Mouse (Mus musculus) naive thymus-derived CD4-positive, alpha-beta T cell, adult 2 months (primary cell): ENCODE measurements around the gene Cited2.

ENCODE experiments used
- DNase-seq: peaks from one replicate; pipeline ENCODE4 v3.0.0-alpha.2; 2011; ENCODE audit warnings: low read depth

Cited2 gene

DNA sequence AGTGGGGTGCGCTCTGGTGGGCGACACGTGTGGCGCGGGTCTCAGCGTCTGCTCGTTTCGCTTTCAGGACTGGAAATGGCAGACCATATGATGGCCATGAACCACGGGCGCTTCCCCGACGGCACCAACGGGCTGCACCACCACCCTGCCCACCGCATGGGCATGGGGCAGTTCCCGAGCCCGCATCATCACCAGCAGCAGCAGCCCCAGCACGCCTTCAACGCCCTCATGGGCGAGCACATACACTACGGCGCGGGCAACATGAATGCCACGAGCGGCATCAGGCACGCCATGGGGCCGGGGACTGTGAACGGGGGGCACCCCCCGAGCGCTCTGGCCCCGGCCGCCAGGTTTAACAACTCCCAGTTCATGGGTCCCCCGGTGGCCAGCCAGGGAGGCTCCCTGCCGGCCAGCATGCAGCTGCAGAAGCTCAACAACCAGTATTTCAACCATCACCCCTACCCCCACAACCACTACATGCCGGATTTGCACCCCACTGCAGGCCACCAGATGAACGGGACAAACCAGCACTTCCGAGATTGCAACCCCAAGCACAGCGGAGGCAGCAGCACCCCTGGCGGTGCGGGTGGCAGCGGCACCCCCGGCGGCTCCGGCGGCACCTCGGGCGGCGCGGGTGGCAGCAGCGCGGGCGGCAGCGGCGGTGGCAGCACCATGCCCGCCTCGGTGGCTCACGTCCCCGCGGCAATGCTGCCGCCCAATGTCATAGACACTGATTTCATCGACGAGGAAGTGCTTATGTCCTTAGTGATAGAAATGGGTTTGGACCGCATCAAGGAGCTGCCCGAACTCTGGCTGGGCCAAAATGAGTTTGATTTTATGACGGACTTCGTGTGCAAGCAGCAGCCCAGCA is 1.1 kb downstream of the Cited2 start:
- DNase-seq = peak; percentile 86

DNA sequence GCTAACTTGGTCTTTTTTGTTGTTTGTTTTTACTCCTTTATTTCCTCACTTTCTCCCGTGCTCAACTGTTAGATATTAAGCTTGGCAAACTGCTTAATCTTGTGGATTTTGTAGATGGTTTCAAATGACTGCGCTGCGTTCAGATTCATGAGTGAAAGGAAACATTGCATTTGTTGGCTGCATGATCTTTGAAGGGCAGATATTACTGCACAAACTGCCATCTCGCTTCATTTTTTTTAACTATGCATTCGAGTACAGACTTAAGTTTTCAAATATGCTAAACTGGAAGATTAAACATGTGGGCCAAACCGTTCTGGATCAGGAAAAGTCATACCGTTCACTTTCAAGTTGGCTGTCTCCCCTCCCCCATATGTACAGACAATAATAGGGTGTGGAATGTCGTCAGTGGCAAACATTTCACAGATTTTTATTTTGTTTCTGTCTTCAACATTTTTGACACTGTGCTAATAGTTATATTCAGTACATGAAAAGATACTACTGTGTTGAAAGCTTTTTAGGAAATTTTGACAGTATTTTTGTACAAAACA is 2.1 kb downstream of the Cited2 start:
- peak; percentile 37 for DNase-seq

DNA sequence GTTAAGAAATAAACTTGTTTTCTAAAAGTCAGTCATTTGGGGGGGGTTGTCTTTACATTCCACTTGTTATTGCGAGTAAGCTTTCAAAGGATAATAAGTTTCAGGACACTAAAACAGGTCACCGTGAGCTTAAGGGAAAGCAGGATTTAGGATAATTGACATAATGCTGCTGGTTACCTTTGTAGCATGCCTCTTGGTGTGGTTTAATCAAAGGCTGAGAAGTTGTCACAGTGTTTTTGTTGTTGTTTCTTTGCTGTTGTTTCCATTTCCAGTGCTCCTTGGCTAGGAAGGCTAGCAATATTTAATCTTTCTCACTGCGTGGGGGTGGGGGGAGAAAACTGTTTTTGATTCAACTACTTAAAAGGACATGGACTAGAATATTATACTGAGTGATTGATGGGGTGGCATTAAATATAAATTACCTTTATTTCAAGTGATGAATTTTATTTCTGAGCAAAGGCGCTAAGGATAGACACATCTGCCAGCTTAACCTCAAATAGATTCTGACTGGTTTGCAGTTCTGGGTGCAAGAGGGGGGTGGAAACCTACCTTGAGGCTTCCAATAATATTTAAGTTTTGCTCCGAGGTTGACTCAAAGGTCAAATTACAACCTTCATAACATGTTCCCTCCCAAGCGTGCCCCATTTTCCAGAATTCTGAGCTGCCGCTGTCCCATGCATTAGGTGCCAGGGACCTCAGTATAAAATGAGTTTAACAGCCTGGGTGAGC is 2.8 kb downstream of the Cited2 start:
- DNase-seq = peak; percentile 14

DNA sequence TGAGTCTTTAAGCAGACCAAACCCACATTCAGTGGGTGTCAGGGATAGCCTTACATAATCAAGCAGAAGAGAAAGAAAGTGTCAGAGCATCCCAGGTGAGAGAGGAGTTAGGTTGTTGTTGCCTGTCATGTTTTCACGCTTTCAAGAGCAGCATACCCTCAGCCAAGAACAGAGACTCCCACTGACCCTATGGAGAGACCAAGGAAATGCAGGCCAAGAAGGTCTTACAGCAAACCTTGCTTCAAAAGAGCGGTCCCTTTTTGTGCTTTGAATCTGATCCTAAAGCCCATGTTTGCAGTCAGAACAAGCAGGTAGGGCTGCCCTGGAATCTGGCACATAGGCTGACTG is 3.3 kb downstream of the Cited2 start:
- DNase-seq = peak; percentile 16

DNA sequence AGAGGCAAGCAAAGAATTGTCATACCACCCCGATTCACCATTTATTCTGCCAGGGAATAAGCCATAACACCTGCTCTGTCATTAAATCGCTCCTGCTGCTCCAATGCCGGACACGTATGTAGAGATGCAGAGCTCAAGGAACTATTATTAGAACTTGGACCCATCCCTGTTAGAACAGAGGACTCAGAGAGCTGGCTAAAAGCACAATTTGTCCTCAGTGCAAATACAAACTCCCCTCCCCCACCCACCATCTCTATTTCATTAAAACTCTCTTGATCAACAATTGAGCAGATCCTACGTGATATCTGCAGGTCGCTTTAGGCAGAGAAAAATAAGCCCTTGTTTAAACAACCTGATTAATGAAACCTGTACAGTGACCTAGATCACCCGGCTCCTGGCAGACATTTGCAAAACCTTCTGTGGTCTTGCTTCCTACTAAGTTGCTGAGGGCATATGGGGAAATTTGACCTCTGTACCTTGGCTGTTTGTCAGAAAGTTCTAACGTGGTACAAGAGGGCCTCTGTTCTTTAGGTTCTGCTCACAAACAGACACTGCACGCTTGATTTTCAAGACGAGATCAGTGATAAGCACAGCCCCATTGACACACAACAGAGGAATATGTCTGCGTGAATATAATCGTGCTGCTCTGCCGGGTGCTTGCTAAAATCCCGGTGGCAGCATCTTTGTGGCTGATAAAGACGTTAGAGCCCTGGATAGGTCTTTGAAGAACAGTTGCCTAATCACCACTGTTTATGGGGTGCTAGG is 4.3 kb downstream of the Cited2 start:
- DNase-seq = no peak

DNA sequence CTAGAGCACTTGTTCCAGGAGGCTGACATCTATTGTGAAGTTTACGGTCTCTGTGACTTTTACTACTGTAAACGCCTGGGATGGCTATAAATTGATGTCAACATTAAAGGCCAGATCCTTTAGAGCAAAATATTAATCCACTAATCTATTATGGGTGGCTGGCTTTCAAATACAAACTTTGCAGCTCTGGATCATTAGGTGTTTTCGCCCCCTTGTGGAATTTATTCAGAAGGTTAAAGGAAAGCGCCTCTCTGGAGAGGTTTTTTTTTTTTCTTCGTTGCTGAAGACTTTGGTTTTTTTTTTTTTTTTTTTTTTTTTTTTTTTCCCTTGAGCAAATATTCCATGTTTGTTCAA is 4.9 kb downstream of the Cited2 start:
- peak; percentile 71 for DNase-seq

DNA sequence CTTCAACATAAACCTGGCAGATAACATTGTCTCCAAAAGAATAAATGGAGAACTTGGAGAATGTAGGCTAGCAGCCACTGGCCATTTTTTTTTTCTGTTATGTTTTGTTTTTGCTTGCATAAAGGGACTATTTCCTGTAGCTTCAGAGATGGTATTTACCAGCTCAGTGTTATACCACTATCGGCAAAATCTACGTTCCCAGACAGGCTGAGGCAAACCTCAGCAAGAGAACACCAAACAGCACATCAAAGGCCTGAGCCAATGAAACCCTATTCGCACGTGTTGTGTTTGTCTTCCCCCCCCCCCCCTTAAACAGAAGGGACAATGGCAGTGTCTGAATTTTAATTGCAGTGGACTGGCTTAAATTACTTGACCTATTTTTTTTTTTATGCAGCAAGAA is 5.7 kb downstream of the Cited2 start:
- DNase-seq = peak; percentile 68

DNA sequence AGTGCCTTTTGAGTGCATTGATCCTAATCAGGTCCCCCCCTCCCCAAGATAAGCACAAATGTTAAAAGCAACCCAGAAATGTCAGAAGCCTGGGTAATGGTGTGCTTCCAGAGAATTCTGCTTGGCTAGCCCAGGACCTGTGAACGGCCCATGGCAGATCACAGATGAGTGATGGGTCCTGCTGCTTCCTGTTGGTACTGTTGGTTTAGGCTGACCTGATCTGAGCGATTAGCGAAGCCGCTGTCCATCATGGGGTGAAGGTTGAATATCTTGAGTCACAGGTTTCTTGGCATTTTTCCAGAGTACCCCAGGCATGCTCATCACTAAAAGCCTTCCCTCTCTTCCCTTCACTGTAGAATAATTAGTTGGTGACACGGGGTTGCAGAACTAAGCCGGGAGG is 6.5 kb downstream of the Cited2 start:
- DNase-seq = no peak

DNA sequence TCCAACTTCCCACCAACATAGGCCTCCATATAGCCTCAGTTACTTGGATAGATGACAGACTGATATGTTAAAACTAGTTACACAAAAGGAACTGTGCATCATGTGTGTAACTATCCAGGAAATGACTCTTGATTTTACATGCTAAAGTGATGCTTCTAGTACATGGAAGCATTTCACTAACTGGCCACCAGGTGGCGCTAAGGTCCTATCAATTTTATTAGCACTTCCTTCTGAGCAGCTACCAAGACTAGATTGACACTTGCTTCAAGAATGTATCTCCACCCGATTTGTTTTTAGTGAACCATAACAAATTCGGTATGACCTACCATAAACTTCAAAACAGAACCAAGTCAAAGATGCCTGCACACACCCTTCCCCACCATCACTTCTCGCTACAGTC is 10.0 kb downstream of the Cited2 start:
- peak; percentile 93 for DNase-seq

DNA sequence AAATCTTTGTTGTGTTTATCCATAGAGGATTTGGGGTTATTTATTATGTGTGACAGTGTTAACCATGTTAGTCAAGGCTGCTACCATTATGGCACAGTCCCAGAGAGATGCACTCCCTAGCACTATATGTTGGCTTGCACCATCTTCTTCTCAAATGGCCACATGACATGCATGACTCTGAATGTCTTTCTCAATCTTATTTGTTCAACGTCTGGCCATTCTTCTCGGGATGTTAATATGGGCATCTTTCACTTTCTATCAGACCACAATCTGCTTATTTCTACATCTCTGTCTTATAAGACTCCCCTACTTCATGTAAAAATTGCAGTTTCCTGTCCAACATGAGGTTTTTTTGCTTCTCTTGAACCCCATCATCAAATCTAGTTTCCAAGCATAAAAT is 19.6 kb downstream of the Cited2 start:
- no peak for DNase-seq

DNA sequence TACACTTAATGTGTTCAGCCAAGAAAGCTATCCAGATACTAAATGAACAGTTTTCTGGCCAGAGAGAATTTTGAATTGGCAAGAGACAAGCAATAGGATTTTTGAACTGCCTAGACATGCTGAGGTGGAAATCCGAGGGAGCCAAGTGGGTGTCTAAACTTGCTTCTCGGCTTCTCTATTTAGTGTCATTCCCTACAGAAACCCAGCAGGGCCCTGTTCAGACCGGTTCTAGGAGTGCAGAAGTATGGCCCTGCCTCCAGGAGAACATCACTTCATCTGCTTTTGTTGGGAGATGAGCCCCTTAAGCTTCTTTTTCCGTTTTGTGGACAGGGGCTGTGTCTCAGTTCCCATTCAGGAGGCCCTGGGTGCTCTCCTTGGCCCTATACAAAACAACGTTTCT is 29.5 kb downstream of the Cited2 start:
- no peak for DNase-seq

DNA sequence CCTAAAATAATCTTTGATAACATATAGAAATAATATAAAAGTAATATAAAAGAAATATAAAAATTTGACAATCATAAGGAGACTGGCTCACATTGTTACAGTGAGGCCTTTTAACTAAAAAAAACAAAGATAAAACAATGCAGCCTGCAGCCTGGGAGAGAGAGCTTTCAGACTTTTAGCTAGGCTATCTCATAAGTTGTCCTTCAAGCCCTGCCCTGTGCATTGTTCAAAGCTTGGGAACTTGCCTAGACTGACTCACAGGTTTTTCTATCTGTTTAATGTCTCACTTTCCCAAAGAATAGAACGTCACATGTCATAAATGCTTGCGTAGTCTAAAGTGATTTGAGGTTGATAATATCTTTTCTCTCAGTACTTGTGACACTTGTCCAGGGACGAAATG is 36.8 kb downstream of the Cited2 start:
- DNase-seq = no peak

DNA sequence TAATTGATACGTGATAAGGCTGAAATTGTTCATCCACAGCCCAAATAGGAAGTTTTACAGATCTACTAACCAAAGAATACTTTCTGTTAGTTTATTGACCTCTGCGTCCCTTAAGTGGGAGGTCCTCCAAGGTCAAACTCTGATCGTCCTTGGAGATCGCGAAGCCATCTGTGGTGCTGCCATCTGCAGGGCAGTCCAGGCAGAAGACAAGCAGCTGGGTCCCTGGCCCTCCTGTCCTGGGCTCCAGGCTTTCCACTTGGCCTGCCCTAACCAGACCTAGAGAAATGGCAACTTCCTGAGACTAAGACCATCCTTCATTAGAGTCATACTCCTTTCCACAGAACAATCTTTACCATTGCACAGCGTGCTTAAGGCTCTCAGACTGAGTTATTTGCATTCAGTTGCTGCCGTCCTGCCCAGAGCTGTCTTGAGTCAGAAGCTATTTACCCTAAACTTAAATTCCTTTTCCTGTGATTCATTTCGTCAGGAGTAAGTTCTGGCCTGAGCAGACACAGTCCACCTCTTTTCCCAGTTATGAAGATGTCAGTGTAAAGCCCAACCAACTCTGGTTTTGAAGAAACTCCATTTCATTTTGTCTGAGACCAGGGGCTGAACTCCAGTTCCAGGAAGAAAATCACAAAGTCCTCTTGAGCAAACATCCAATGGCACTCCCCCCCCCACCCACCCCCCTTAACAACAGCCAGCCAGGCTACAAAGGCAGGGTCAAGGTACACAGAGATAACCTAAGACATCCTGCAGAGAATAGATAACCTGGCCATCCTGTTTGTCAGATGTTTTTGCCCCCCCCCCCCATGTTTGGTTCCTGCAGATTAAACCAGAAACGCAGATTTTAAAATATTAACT is 38.0 kb downstream of the Cited2 start:
- no peak for DNase-seq

DNA sequence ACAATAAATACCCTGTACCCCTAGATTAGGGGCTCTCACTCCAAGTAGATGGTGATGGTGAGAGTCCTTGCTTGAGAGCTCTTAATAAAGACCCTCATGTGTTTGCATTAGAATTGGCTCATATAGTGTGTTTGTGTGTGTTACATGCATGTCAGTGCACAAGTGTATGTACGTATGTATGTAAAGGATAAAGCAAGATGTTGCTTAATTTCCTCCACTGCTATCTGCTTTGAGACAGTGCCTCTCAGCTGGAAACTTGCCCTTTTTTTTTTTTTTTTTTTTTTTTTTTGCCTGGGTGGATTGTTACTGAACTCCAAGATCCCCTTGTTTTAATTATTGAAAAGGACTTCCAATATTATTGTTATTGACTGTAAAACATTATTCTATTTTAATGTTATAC is 38.6 kb downstream of the Cited2 start:
- no peak for DNase-seq

DNA sequence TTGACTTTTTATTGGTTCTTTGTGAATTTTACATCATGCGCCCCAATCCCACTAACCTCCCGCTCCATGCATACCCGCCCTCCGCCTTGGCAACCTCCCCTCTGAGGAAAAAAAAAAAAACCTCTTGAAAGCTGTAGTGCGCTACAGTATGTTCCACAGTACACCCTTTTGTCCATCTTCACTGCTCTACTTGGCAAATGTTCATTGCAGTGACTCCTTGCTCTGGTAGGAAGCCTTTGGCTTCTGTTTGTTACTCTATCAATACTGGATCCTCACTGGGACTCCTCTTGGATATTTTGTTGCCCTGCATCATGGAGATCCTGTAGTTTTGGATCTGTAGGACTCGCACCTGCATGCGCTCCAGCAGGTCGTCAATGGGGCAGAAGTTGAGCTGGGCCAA is 39.9 kb downstream of the Cited2 start:
- DNase-seq = no peak

DNA sequence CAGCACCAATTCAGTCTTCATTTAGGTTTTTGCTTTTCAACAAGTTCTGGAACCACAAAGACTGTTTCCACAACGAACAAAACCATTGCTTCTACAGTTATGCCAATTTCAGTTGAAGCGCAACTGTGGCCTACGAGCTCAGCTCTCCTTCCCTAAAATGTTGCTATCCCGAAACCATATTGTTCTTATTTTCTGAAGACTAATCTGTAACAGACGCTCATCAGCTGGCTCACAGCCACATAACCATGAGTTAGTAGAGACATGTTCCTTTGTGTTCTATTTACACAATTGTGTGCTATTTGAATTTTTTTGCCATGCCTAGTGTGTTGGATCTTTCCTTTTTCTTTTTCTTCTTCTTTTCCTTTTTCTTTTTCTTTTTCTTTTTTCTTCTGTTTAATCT is 46.8 kb downstream of the Cited2 start:
- DNase-seq = no peak

DNA sequence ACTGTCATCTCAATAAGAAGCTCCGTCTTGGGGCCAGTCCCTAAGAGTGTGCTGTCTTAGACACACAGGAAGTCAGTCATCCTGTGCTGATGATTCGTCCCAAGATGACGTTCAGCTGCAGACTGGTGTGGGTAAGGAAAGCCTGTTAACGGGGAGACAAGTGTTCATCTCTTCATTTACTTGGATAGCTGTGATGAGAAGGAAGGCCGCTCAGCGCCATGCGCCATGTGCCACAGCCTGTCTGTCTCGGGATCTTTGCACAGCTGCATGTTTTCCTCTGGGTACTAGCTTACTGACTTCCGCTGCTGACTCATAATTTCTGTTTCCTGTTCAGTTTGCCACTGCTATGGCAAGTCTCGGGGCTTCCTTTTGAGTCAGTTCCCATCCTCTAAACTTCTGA is 49.3 kb downstream of the Cited2 start:
- DNase-seq = peak; percentile 81

DNA sequence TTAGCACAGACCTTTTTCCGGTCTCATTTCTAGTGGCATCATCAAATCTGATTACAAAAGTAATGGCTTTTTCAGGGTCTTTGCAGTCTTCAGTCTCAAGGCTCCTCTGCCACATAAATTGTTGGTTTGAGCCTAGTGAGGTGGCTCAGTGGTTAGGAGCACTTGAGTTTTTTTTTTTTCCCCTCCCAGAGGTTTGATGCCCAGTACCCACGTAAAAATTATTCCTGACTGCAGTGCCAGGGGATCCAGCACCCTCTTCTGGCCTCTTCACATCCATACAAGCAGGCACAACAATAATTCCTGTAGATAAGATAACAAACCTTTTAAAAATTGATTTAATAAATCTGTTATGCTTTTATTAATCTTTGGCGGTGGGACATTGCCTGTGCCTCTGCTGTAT is 51.3 kb downstream of the Cited2 start:
- DNase-seq = no peak

DNA sequence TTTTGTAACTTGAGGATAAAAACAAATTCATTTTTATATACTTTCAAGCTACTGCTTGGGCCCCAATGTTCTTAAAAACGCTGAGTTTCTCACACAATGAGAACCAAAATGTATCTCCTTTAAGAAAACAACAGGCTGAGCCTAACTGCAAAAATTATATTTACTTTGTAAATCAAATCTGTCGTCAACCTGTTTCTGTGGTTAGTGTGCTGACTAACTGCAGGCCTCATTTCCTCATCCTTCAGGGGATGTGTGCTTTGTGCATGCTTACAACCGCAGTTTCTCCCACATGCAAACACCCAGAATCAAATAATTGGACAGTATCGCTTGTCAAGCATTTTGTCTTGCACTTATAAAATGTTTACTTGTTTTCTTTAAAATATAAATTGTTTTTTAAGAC is 52.1 kb downstream of the Cited2 start:
- DNase-seq = peak; percentile 32
